Mouse (Mus musculus): ENCODE data around the gene Usp48. TPM values are rescaled to one million over a fixed set of nuclear protein-coding genes. Genes with fewer than 3 reads are reported as not detected.

Gene Usp48
- total RNA-seq, 1 experiment from 2014 or later: 171 TPM

DNA sequence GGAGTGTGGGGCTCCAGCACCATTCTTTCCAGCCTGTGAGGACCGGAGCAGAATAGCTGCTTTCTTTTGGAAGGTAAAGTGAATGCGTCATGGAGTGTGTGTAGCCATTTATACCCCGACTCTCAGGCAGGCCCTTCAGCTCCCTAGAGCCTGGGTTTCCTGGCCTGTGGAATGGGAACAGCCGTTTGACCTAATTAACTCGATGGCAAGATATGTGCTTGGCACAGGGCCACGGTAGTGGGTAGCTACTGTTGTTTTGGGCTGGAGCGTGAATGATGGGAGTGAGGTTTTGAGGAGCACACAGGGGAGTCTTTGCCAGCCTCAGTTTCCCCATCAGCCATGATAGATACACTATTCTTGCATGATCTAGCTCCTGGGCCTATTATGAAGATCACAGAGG lies 82.0 kb downstream of the Usp48 start:
- ATAC-seq (replicated peaks in 1 of 2; ENCODE audit: insufficient read depth in 1 of 2, low FRiP score in 2 of 2, low TSS enrichment in 1 of 2, low read depth in 1 of 2, poor library complexity in 2 of 2, severe bottlenecking in 2 of 2): no peak

DNA sequence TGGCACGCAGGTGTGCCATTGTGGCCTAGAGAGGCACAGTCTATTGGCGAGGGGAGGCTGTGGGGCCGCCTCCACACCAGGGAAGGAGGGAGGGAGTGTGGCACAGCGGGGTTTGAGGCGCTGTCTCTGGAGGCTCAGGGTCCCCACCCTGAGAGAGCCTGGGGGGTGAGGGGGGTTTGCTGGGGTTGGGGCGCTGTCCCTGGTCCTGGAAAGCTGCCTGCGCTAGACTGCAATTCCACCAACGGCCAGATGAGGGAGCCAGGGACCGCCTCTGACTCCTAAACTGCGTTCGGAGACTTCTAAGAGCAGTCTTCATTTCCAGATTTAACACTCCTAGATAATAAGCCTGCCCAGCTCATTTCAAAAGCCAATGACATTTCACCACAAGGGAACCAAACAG lies 82.5 kb downstream of the Usp48 start:
- peak; percentile 60 for ATAC-seq (replicated peaks in 1 of 2; ENCODE audit: insufficient read depth in 1 of 2, low FRiP score in 2 of 2, low TSS enrichment in 1 of 2, low read depth in 1 of 2, poor library complexity in 2 of 2, severe bottlenecking in 2 of 2)

DNA sequence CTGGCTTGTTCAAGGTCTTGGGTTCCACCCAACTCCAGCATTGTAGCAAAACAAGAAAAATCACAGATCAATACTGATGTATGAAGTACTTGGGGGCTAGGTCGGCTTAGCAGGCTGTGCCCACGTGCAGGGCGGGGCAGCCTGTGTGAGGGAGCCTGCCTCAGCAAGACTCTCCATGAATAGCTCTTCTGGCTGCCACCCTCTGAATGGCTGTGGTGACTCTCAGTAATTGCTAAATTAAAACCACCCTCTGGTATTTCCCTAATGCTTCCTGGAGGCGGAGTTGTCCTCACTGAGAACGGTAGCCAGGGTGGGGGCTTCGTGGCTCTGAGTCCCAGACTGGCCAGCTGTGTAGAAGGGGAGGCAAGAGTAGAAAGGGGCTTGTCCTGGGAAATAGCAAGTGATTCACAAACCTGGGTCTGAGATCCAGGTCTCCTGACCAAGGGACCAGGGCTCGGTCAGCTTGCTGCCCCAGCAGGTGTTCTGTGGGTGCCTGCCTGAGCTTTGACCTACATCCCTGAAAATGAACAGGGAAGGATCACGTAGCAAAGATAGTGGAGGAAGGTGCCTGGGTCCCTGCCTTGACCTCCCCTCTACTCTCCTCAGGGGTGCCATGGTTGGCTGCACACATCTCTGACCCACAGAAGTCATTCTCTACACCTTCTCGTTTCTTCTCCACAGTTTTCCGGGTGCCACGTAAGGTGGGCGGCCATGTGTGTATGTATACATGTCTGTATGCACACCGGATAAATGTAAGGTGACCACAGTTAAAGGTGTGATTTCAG lies 83.3 kb downstream of the Usp48 start:
- ATAC-seq (replicated peaks in 1 of 2; ENCODE audit: insufficient read depth in 1 of 2, low FRiP score in 2 of 2, low TSS enrichment in 1 of 2, low read depth in 1 of 2, poor library complexity in 2 of 2, severe bottlenecking in 2 of 2): no peak

DNA sequence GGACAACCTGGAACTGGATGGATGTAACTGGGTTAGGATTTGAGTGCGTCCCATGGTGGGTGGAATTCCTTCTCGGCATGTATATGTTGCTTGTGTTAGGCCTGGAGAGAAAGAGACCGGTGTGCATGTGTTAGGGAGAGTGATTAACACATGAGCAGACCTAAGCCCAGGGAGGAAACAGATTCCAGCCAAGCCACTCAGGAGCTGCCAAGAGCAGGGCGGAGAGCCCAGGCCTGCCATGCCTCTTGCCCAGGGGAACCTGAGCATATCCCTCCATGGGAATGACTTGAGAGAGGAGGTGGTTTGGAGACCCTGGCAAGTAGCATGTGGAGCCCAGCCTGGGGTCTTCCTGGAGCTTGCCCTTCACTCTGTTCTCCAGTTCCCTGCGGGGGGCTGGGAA lies 84.4 kb downstream of the Usp48 start:
- ATAC-seq (replicated peaks in 1 of 2; ENCODE audit: insufficient read depth in 1 of 2, low FRiP score in 2 of 2, low TSS enrichment in 1 of 2, low read depth in 1 of 2, poor library complexity in 2 of 2, severe bottlenecking in 2 of 2): no peak

DNA sequence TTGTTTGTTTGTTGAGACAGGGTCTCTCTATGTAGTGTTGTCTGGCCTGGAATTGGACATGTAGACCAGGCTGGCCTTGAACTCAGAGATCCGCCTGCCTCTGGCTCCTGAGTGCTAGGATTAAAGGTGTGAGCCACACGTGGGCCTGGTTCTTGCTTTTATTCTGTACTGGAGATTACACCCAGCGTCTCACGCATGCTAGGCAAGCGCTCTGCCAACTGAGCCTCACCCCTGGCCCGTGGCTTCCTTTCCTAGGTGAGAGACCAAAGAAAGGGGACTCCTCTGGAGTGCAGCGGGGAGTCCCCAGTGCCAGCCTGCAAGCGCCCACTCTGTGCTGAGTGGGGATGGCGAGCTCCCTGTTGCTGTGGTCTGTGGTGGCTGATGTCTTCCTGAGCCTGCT lies 85.0 kb downstream of the Usp48 start:
- no peak for ATAC-seq (replicated peaks in 1 of 2; ENCODE audit: insufficient read depth in 1 of 2, low FRiP score in 2 of 2, low TSS enrichment in 1 of 2, low read depth in 1 of 2, poor library complexity in 2 of 2, severe bottlenecking in 2 of 2)

DNA sequence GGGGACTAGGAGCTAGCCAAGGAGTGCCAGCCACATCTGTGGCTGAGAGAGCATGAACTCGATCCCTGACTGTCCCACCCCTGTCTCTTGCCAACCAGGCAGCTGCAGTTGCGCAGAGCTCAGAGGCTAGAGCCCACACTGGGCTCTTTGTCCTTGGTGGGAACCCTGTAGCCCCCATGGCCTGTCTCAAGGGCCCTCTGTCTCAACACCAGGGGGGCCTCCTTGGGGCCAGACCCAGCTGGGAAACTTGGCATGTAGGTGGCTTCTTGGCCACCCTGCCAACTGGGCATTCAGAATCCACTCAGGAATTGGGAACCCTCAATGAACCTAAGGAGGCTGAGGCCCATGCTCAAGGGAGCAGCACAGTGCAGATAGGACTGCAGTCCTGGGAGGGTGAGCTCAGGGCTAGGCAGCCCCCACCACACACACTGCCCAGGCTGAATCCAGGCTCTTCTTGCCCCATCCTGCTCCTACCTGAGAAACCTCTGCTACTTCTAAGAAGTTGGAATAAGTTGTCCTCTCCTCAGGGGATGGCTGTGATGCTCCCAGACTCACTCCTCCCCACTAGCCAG lies 86.5 kb downstream of the Usp48 start:
- no peak for ATAC-seq (replicated peaks in 1 of 2; ENCODE audit: insufficient read depth in 1 of 2, low FRiP score in 2 of 2, low TSS enrichment in 1 of 2, low read depth in 1 of 2, poor library complexity in 2 of 2, severe bottlenecking in 2 of 2)

DNA sequence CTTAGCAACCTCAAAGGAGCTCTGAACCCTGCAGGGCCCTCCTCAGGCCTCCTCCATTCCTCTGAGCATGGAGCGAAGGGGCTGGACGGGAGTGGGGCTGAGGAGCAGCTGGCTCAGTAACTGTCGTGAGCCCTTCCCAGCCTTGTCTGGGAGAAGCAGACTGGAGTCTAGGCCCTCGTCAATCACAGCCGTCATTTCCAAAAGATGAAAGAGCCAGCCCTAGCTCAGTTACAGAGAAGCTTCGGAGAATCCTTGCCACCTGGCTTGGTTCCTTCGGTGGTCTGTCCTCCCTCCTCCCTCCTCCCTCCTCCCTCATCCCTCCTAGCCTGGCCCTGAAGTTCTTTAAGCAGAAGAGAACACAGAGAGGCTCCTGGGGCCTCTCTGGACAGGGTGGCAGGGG lies 87.2 kb downstream of the Usp48 start:
- ATAC-seq (replicated peaks in 1 of 2; ENCODE audit: insufficient read depth in 1 of 2, low FRiP score in 2 of 2, low TSS enrichment in 1 of 2, low read depth in 1 of 2, poor library complexity in 2 of 2, severe bottlenecking in 2 of 2): no peak

DNA sequence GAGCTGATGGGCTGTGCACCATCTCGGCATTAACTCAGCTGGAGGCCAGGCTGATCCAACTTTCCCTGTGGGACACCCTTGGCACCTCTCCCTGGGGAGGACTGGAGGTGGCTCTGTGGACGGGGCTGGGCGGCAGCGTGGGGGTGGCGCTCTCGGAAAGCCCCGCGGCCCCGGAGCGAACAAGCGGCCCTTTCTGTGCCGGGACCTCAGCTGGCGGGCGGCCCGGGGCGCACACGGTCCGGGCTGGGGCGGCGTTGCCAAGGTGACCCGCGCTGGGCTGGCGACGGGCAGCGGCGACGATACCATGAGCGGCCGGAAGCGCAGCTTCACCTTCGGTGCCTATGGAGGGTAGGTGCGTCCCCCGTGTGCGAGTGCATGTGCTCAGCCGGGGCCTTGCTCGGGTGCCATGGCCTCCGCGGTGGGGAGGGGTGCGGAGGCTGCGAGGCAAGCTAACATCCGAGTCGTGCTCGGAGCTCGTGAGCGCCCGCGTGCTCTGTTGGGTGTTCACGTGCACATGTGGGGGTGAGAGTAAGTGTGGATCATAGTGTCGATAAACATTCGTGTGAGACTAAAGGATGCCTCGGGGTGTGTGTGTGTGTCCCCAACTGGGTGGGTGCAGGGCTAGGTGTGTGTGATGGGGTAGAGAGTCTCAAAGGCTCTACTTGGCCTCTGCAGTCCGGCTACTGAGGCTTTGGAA lies 88.0 kb downstream of the Usp48 start:
- ATAC-seq (replicated peaks in 1 of 2; ENCODE audit: insufficient read depth in 1 of 2, low FRiP score in 2 of 2, low TSS enrichment in 1 of 2, low read depth in 1 of 2, poor library complexity in 2 of 2, severe bottlenecking in 2 of 2): no peak

DNA sequence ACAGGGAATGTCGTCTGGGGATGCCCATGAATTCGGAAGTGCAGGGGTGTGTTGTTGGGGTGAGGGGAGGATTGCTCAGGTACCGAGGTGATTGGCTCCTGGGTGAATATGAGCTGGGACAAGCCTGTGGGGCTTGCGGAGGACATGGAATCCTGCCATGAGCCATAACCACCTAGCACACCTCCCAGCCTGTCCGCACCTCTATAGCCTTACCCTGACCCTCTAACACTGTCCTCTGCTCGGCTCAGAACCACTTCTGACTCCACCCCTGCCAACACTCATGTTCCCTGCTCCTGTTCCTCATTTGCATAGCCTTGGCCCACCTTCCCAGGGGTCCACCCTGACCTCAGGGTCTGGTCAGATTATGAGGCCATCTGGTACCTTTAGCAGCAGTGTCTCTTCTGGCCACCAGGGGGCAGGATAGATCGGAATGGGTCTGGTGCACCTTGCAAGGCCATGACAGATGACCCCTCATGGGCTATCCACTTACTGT lies 89.5 kb downstream of the Usp48 start:
- ATAC-seq (replicated peaks in 1 of 2; ENCODE audit: insufficient read depth in 1 of 2, low FRiP score in 2 of 2, low TSS enrichment in 1 of 2, low read depth in 1 of 2, poor library complexity in 2 of 2, severe bottlenecking in 2 of 2): peak; percentile 22 to 33; a peak in 2 of 4 replicates

DNA sequence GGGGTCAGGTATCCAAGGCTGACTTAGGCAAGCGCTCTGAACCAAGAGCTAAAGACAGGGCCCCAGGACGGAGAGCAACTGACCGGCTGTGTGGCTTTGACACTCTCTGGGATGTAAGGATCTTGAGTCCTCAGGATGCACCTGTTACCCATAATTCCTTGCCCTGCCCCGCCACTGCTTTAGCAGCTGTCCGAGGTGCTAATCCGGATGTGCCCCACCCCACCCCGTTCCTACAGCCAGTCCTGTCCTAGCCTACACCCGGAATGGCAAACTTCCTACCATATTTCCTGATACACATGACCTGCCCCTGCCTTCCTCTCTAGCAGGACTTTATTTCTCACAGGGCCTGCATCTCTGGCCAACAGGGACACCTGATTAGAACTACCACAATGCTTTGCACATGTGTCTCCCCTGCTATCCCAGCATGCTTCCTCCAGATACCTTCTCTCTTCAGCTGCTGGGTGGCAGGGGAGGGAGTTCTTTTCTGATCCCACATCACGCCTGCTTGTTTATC lies 91.3 kb downstream of the Usp48 start:
- ATAC-seq (replicated peaks in 1 of 2; ENCODE audit: insufficient read depth in 1 of 2, low FRiP score in 2 of 2, low TSS enrichment in 1 of 2, low read depth in 1 of 2, poor library complexity in 2 of 2, severe bottlenecking in 2 of 2): no peak

DNA sequence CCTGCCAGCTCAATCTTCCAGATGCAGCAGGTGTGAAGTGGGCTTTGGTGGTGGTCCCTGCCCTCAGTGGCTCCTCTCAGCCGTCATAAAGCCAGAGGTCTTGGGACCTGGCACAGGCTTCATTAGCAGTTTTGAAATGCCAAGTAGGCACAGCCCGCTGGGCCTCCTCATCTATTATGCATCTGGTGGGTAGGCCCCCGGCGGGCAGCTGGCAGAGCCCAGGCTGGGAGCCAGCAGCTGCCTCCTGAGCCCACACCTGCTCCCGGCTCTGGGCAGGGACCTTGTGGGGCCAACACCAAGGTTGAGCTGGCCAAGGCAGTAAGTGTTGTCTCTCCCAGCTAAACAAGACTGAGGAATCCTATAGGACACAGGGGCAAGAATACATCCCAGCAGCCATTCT lies 92.7 kb downstream of the Usp48 start:
- no peak for ATAC-seq (replicated peaks in 1 of 2; ENCODE audit: insufficient read depth in 1 of 2, low FRiP score in 2 of 2, low TSS enrichment in 1 of 2, low read depth in 1 of 2, poor library complexity in 2 of 2, severe bottlenecking in 2 of 2)

DNA sequence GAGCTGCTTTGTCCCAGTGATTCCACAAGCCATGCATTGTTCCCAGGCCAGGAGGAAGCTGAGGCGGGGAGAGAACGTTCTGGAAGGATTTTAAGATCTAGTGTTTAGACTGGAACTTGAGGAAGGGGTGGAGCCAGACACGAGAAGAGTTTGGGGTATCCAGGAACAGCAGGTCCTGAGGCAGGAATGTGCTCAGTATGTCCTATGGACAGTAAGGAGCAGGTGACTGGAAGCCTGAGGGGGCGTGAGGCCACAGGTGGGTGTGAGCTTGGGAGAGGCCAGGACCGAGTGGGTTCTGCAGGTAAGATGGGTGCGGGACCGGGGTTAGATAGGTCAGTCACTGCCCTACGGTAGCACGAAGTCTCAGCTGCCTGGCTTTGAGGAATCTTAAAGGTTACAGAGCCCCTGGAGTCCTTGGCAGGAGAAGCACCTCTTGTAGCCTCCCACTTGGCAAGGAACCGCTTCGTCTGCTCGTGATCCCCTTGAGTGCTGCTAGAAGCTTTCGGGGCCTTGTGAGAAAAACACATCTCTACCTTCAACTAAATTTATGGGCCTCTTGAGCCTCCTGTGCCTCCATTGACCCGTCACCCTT lies 93.8 kb downstream of the Usp48 start:
- ATAC-seq (replicated peaks in 1 of 2; ENCODE audit: insufficient read depth in 1 of 2, low FRiP score in 2 of 2, low TSS enrichment in 1 of 2, low read depth in 1 of 2, poor library complexity in 2 of 2, severe bottlenecking in 2 of 2): no peak

DNA sequence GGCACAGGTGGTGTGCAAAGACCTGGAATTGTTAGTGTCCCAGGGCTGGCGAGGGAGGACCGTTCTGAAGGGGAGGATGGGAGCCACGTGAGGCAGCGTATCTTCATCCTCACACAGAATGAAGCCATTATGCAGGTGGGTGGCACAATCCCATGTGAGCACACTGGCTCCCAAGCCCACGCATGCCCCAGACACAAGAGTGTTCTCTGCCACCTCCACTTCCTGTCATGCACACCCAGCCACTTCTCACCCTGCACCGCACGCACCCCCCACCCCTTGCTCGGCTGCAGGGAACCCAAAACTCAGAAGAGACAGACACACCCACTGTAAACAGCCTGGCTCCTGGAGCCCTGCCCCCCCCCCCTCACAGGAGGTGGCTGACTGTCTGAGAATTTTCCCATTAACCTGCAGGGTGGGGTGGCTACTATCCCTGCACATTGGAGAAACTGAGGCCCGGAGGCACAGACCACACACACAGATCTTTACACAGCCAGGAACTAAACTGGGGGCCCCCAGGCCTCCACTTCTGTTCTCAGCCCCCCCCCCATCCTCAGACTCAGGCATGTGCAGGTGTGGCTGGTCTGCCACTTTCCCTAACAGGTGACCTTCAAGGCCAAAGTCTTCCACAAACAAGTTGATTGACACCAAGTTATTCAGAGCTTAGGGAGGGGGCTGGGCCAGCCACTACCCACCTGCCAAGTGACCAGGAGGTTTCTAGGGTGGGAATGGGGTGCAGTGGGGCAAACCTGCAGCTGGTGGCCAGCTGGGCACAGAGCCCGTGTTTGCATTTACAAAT lies 98.8 kb downstream of the Usp48 start:
- no peak for ATAC-seq (replicated peaks in 1 of 2; ENCODE audit: insufficient read depth in 1 of 2, low FRiP score in 2 of 2, low TSS enrichment in 1 of 2, low read depth in 1 of 2, poor library complexity in 2 of 2, severe bottlenecking in 2 of 2)

DNA sequence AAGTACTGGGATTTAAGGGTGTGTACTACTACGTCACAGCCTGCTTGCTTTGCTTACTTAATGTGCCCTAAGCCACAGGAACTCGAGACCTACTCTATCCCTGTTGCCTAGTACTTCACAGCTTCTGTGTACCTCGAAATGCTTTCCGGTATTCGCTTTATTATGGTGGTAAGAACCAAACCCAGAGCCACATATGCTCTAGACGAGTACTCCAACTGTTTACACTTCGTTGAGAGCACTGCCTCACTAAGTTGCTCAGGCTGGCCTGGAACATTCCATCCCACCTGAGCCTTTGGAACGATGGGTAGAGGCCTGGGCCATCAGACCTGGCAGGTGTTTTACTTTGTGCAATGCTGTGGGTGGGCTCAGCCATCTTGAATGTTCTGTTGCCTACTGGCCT lies 101.7 kb downstream of the Usp48 start:
- ATAC-seq (replicated peaks in 1 of 2; ENCODE audit: insufficient read depth in 1 of 2, low FRiP score in 2 of 2, low TSS enrichment in 1 of 2, low read depth in 1 of 2, poor library complexity in 2 of 2, severe bottlenecking in 2 of 2): no peak

DNA sequence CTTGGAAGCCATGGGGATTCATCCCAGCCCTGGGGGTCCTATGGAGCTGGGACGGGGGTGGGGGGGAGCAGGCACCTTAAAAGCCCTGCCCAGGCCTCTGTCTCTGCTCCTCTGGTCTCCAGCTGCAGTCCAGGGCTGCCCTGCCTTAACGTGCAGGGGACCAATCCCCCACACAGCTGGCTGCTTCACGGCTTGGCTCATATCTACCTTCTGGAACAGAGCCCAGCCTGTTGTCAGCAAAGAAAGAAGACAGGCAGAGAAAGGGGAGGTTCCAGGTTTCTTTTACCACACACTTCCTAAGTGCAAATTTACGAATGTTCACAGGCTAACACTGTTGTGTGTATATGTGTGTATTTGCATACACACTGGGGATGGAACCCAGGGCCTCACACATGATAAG lies 102.3 kb downstream of the Usp48 start:
- ATAC-seq (replicated peaks in 1 of 2; ENCODE audit: insufficient read depth in 1 of 2, low FRiP score in 2 of 2, low TSS enrichment in 1 of 2, low read depth in 1 of 2, poor library complexity in 2 of 2, severe bottlenecking in 2 of 2): no peak

DNA sequence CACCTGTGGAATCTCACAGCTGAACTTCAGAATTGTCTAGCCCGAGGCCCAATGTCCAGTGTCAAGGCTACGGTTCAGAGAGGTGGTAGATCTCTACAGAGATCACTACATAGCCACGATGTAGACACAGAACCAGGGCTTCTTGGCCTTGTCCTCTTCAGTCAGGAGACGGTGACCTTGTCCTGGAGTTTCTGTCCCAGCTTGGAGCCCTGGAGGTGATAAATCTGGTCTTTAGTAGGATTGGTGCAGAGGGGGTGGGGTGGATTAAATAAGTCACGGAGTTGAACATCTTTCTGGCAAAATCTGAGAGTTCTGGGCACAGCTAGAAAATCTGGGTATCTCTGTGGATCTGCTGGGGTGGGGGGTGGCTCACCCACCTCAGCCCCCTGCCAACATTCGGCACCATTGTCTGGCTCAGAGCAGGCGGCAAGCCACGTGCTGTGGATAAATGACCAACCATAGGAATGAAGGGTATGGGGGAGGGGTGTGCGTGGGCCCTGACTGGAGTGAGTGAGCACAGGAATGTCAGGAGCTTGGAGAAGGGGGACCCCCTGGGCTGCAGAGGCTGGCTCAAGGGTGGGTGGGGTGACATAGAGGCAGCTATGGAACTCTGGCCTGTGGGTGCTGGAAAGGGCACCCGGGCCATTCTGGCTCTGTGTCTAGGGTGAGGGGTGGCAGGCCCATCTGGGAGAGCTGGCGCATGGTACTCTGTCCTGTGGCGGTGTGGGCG lies 103.8 kb downstream of the Usp48 start:
- no peak for ATAC-seq (replicated peaks in 1 of 2; ENCODE audit: insufficient read depth in 1 of 2, low FRiP score in 2 of 2, low TSS enrichment in 1 of 2, low read depth in 1 of 2, poor library complexity in 2 of 2, severe bottlenecking in 2 of 2)
